Mouse (Mus musculus) A20 (cell line): Measurements from ENCODE around the gene Prss35.

Source experiments
- DNase-seq: peaks from one replicate; pipeline ENCODE4 v3.0.0-alpha.2; 2011; ENCODE audit warnings: low read depth, low spot score

The Prss35 gene

GRCm38 (mm10) chr9:86798686-86799085 is 55.2 kb downstream of the Prss35 start:
- DNase-seq = no peak

DNA sequence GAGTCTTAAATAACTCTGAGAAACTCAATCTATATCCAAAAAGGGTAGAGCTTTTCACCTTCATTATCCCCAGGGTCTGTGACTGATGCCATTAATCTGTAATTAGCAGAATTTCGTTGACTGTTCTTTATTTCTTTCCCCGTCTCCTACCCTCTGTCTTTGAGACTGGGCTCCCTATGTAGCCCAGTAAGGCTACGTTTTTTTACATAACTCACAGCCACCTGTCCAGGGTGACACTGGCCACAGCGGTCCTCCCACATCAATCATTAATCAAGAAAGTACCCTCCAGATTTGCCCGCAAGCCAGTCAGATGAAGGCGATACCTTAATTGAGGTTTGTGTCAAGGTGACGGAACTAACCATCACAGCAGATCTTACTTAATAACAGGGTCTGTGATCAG is 55.6 kb downstream of the Prss35 start:
- no peak for DNase-seq

- DNase-seq = peak; percentile 32
Observed at GRCm38 (mm10) chr9:86800600-86801163, 57.2 kb downstream of the Prss35 start.
